Mouse (Mus musculus): Measurements from ENCODE around the gene Cep83. TPM values are rescaled to one million over a fixed set of nuclear protein-coding genes. Genes with fewer than 3 reads are reported as not detected.
A peak's percentile ranks its signal among the peaks of the same experiment; 100 is the strongest.

Gene Cep83
- total RNA-seq (2012; rRNA removed): 24.5 and 25.2 TPM in 2 replicates

GRCm38 (mm10) chr10:94688420-94689175, at the start of gene Cep83:
Gene Cep83 (plus strand): TSS chr10:94688654.
- H3K4me1 ChIP-seq (ENCODE audit: control insufficient read depth in 2 of 2, insufficient read depth in 2 of 2, low read length in 2 of 2, poor library complexity in 1 of 2): peaks cover 0 to 2% of the 10 kb centered on the region in 2 experiments; a peak in 1 of 4 replicates
- TF ChIP-seq MAFK (IDR thresholded peaks at IDR 0.05; ENCODE audit: insufficient read depth, low read depth, low read length) (no peak), ZNF384 (IDR thresholded peaks at IDR 0.05; ENCODE audit: low read depth, low read length) (peak; percentile 26; the same call in 1 of the 2 replicates), HCFC1 (IDR thresholded peaks at IDR 0.05; ENCODE audit: borderline replicate concordance, insufficient read depth, low read length) (peak; percentile 71; the same call in 1 of the 2 replicates), ZC3H11A (IDR thresholded peaks at IDR 0.05; ENCODE audit: borderline replicate concordance, low read depth, low read length) (no peak), CHD2 (IDR thresholded peaks at IDR 0.05; ENCODE audit: low read depth, low read length) (no peak)
- H3K9me3 ChIP-seq (ENCODE audit: control insufficient read depth, insufficient read depth, low read depth, low read length): no peaks in the 10 kb centered on the region
- in situ Hi-C loops (cut with MboI; ENCODE audit: low sequenced_read_pairs in 2 of 2, unreplicated experiment in 2 of 2): loop anchor here (10.0 to 25.0 kb wide), 3 partner anchors 266 to 774 kb away; no protein-coding TSS in a partner anchor
- H3K4me3 ChIP-seq (ENCODE audit: insufficient read depth in 1 of 2, low read depth in 1 of 2, low read length in 2 of 2, poor library complexity in 1 of 2, severe bottlenecking in 1 of 2): peak within 1 kb of the TSS; percentile 95 to 100
- DNase-seq (ENCODE audit: low read depth, low spot score): peak; percentile 83
- H3K36me3 ChIP-seq (ENCODE audit: control insufficient read depth, insufficient read depth, low read length, poor library complexity, severe bottlenecking): no peaks in the 10 kb centered on the region
- H3K27ac ChIP-seq (ENCODE audit: insufficient read depth, low read depth, low read length, poor library complexity, severe bottlenecking): peak within 1 kb of the TSS; percentile 50
- peak within 1 kb of the TSS; percentile 94 for H3K9ac ChIP-seq (ENCODE audit: insufficient read depth, low read depth, low read length, poor library complexity, severe bottlenecking)

GRCm38 (mm10) chr10:94639281-94639680, 49.2 kb upstream of the Cep83 start:
- H3K27ac ChIP-seq (ENCODE audit: insufficient read depth, low read depth, low read length, poor library complexity, severe bottlenecking): no peak overlapping the region
- in situ Hi-C loops (cut with MboI; ENCODE audit: low sequenced_read_pairs in 2 of 2, unreplicated experiment in 2 of 2): no loop called here
- no peak overlapping the region for H3K4me3 ChIP-seq (ENCODE audit: insufficient read depth in 1 of 2, low read depth in 1 of 2, low read length in 2 of 2, poor library complexity in 1 of 2, severe bottlenecking in 1 of 2)
- no peak overlapping the region for H3K9ac ChIP-seq (ENCODE audit: insufficient read depth, low read depth, low read length, poor library complexity, severe bottlenecking)
- H3K9me3 ChIP-seq (ENCODE audit: control insufficient read depth, insufficient read depth, low read depth, low read length): no peaks in the 10 kb centered on the region
- no peak for TF ChIP-seq HCFC1 (IDR thresholded peaks at IDR 0.05; ENCODE audit: borderline replicate concordance, insufficient read depth, low read length)
- TF ChIP-seq ZC3H11A (IDR thresholded peaks at IDR 0.05; ENCODE audit: borderline replicate concordance, low read depth, low read length): no peak
- TF ChIP-seq CHD2 (IDR thresholded peaks at IDR 0.05; ENCODE audit: low read depth, low read length): no peak
- no peak for TF ChIP-seq ZNF384 (IDR thresholded peaks at IDR 0.05; ENCODE audit: low read depth, low read length)
- TF ChIP-seq MAFK (IDR thresholded peaks at IDR 0.05; ENCODE audit: insufficient read depth, low read depth, low read length): no peak
- H3K36me3 ChIP-seq (ENCODE audit: control insufficient read depth, insufficient read depth, low read length, poor library complexity, severe bottlenecking): no peaks in the 10 kb centered on the region
- no peak for DNase-seq (ENCODE audit: low read depth, low spot score)
- no peaks in the 10 kb centered on the region for H3K4me1 ChIP-seq (ENCODE audit: control insufficient read depth in 2 of 2, insufficient read depth in 2 of 2, low read length in 2 of 2, poor library complexity in 1 of 2)

GRCm38 (mm10) chr10:94640067-94640466, 48.4 kb upstream of the Cep83 start:
- Histone ChIP-seq H3K9me3 (ENCODE audit: control insufficient read depth, insufficient read depth, low read depth, low read length) (no peaks in the 10 kb centered on the region), H3K9ac (ENCODE audit: insufficient read depth, low read depth, low read length, poor library complexity, severe bottlenecking) (no peak overlapping the region), H3K4me3 (ENCODE audit: insufficient read depth in 1 of 2, low read depth in 1 of 2, low read length in 2 of 2, poor library complexity in 1 of 2, severe bottlenecking in 1 of 2) (no peak overlapping the region), H3K4me1 (ENCODE audit: control insufficient read depth in 2 of 2, insufficient read depth in 2 of 2, low read length in 2 of 2, poor library complexity in 1 of 2) (no peaks in the 10 kb centered on the region), H3K36me3 (ENCODE audit: control insufficient read depth, insufficient read depth, low read length, poor library complexity, severe bottlenecking) (no peaks in the 10 kb centered on the region), H3K27ac (ENCODE audit: insufficient read depth, low read depth, low read length, poor library complexity, severe bottlenecking) (no peak overlapping the region)
- in situ Hi-C loops (cut with MboI; ENCODE audit: low sequenced_read_pairs in 2 of 2, unreplicated experiment in 2 of 2): no loop called here
- DNase-seq (ENCODE audit: low read depth, low spot score): no peak
- TF ChIP-seq CHD2 (IDR thresholded peaks at IDR 0.05; ENCODE audit: low read depth, low read length) (no peak), ZNF384 (IDR thresholded peaks at IDR 0.05; ENCODE audit: low read depth, low read length) (no peak), HCFC1 (IDR thresholded peaks at IDR 0.05; ENCODE audit: borderline replicate concordance, insufficient read depth, low read length) (no peak), MAFK (IDR thresholded peaks at IDR 0.05; ENCODE audit: insufficient read depth, low read depth, low read length) (no peak), ZC3H11A (IDR thresholded peaks at IDR 0.05; ENCODE audit: borderline replicate concordance, low read depth, low read length) (no peak)

- Histone ChIP-seq H3K36me3 (ENCODE audit: control insufficient read depth, insufficient read depth, low read length, poor library complexity, severe bottlenecking) (no peaks in the 10 kb centered on the region), H3K4me1 (ENCODE audit: control insufficient read depth in 2 of 2, insufficient read depth in 2 of 2, low read length in 2 of 2, poor library complexity in 1 of 2) (no peaks in the 10 kb centered on the region), H3K4me3 (ENCODE audit: insufficient read depth in 1 of 2, low read depth in 1 of 2, low read length in 2 of 2, poor library complexity in 1 of 2, severe bottlenecking in 1 of 2) (no peak overlapping the region), H3K27ac (ENCODE audit: insufficient read depth, low read depth, low read length, poor library complexity, severe bottlenecking) (no peak overlapping the region), H3K9me3 (ENCODE audit: control insufficient read depth, insufficient read depth, low read depth, low read length) (no peaks in the 10 kb centered on the region), H3K9ac (ENCODE audit: insufficient read depth, low read depth, low read length, poor library complexity, severe bottlenecking) (no peak overlapping the region)
- in situ Hi-C loops (cut with MboI; ENCODE audit: low sequenced_read_pairs in 2 of 2, unreplicated experiment in 2 of 2): no loop called here
- TF ChIP-seq ZC3H11A (IDR thresholded peaks at IDR 0.05; ENCODE audit: borderline replicate concordance, low read depth, low read length) (no peak), CHD2 (IDR thresholded peaks at IDR 0.05; ENCODE audit: low read depth, low read length) (no peak), ZNF384 (IDR thresholded peaks at IDR 0.05; ENCODE audit: low read depth, low read length) (no peak), MAFK (IDR thresholded peaks at IDR 0.05; ENCODE audit: insufficient read depth, low read depth, low read length) (no peak), HCFC1 (IDR thresholded peaks at IDR 0.05; ENCODE audit: borderline replicate concordance, insufficient read depth, low read length) (no peak)
- DNase-seq (ENCODE audit: low read depth, low spot score): no peak
These were observed 24.4 kb upstream of the Cep83 start for GRCm38 (mm10) chr10:94664036-94664435.
